Mouse (Mus musculus) olfactory bulb, adult 2 months (tissue): ENCODE results near the gene Cramp1l. TPM values are rescaled to one million over a fixed set of nuclear protein-coding genes. Genes with fewer than 3 reads are reported as not detected.

Source experiments
- H3K27ac ChIP-seq: fragments of 200-500 bp; 2 replicates; pipeline ENCODE4 v1.5.1; 2012; ENCODE audit warnings: low read depth, low read length; ENCODE audit not compliant: insufficient read depth
- H3K4me1 ChIP-seq: fragments of 200-500 bp; 2 replicates; pipeline ENCODE4 v1.6.1; 2012; ENCODE audit warnings: low read length; ENCODE audit not compliant: control insufficient read depth, insufficient read depth
- H3K4me3 ChIP-seq: fragments of 200-500 bp; 2 replicates; pipeline ENCODE4 v1.5.1; 2012; ENCODE audit warnings: mild to moderate bottlenecking, low read depth, low read length, moderate library complexity; ENCODE audit not compliant: insufficient read depth
- CTCF ChIP-seq: fragments of 200-500 bp; IDR thresholded peaks from 2 replicates; pipeline ENCODE4 v1.5.1; 2012; ENCODE audit warnings: low read depth, mild to moderate bottlenecking, low read length, moderate library complexity; ENCODE audit not compliant: insufficient read depth
- POLR2A ChIP-seq: fragments of 200-500 bp; IDR thresholded peaks from 2 replicates; pipeline ENCODE4 v1.6.1; 2012; ENCODE audit warnings: mild to moderate bottlenecking, low read depth, low read length, moderate library complexity; ENCODE audit not compliant: insufficient read depth
- WGBS: fragments of 180-500 bp; shearing (Covaris S2); methylation state at CpG from one replicate; pipeline ENCODE4 v1.1.7; 2018; 5-methylcytosine and 5-hydroxymethylcytosine counted together
- polyA plus RNA-seq: library from polyadenylated mRNA; stranded (reverse); fragments of >200 nt; gene quantifications from 2 replicates; pipeline ENCODE4 v1.2.4, GENCODE M21; 2012; ENCODE audit warnings: low replicate concordance; ENCODE audit not compliant: missing spikeins, insufficient read depth, insufficient read length

Cramp1l gene
- polyA plus RNA-seq: not detected in 2 replicates

DNA sequence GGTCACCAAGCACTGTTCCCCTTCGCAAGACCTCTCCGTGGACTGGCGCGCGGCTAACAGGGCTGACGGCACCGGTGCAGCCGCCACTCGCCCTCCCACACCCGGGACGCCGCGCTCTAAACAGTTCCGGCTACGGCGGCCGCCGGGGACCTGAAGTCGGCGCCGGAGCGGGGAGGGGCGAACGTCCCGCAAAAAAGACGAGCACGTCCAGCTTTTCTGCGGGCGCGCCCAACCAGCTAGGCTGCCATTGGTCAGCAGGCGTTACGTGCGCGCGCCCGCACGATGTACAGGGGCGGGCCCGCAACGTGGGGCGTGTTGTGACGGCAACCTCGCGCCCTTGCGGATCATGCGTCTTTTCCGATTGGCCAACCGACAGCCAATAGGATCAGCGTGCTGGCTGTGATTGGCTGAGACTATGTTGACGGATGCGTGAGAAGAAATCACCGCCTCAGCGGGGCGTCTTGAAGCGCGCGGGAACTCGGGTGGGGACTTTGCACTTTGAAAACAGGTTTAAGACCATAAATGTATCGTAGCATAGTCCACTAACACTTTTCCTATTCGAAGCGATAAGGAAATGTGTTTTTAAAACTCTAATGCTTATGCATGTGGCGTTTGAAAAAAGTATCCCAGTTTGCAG, at the start of gene Cramp1l, which contains the start of gene Ift140:
Gene Cramp1l (minus strand): TSS at position 134 of the 637 bp plus-strand sequence.
Gene Ift140 (plus strand): TSS at position 431 of the 637 bp plus-strand sequence.
- peak within 1 kb of the TSS; percentile 82 for H3K4me3 ChIP-seq
- WGBS: under 1% methylated on average over 62 of the region's 62 CpGs
- peak; percentile 63; the same call in 1 of the 2 replicates for TF ChIP-seq POLR2A
- TF ChIP-seq CTCF: no peak
- peak within 1 kb of the TSS; percentile 4; the same call in 1 of the 2 replicates for H3K27ac ChIP-seq
- H3K4me1 ChIP-seq: peaks cover 5% of the 10 kb centered on the region; the same call in 1 of the 2 replicates

DNA sequence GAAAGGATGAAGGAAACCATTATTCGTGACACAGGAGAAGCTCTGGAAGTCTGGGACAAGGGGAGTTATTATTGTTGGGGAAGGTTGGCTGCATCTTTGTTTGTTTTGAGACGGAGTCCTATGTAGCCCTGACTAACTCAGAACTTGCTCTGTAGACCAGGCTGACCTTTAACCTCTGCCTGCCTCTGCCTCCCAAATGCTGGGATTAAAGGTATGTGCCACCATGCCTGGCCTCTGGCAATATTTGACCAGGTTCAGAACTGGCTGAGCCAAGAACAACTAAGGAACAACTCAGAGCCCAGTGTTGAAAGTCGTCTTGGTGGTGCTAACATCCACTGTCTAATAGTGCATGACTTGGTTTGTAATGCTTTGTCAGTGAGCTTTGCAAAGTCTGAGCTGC, 49.6 kb upstream of the Cramp1l start:
- WGBS: 90% methylated on average over 3 of the region's 3 CpGs
- TF ChIP-seq CTCF (no peak), POLR2A (no peak)
- H3K27ac ChIP-seq: no peak overlapping the region
- no peak overlapping the region for H3K4me3 ChIP-seq
- no peaks in the 10 kb centered on the region for H3K4me1 ChIP-seq

DNA sequence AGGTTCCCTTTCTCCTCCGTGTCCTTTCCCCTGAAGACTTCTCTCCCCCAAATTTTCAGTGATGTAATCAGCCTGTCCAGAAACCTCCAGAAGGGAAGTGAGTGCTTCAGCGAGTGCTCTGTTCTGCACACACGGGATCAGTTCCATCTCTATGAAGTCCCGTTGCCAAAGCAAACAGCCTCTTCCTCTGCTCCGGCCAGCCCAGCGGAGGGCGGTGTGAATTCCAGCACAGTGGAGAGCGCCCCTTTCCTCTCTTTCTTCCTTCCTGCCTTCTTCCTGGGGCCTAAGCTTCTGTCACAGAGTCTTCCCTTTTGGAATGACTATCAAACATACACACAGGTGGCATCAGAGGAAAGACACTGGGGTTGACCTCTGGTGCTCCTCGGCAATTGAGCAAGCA, 48.8 kb upstream of the Cramp1l start:
- no peaks in the 10 kb centered on the region for H3K4me1 ChIP-seq
- no peak overlapping the region for H3K4me3 ChIP-seq
- TF ChIP-seq CTCF (no peak), POLR2A (no peak)
- WGBS: 82% methylated on average over 9 of the region's 9 CpGs
- H3K27ac ChIP-seq: no peak overlapping the region

DNA sequence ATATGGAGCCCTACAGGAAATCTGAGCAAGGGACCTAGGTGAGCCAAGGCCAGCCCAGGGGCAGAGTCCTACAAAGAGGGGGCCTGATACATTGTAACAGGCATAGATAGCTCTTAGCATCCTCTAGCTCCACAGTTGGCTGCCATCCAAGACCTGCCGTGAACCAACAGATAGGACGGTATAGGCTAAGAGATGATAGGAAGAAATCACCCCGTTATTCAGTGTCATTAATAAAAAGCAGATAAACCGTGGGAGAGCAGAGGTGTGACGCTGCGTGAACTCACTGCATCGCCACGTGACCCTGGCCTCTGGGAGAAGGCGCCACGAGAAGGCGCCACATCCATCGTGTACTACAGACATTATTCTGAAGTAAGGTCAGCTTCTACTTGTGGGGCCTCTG, 48.3 kb upstream of the Cramp1l start:
- WGBS: 70% methylated on average over 12 of the region's 12 CpGs
- TF ChIP-seq POLR2A (no peak), CTCF (no peak)
- H3K27ac ChIP-seq: no peak overlapping the region
- H3K4me3 ChIP-seq: no peak overlapping the region
- H3K4me1 ChIP-seq: no peaks in the 10 kb centered on the region

DNA sequence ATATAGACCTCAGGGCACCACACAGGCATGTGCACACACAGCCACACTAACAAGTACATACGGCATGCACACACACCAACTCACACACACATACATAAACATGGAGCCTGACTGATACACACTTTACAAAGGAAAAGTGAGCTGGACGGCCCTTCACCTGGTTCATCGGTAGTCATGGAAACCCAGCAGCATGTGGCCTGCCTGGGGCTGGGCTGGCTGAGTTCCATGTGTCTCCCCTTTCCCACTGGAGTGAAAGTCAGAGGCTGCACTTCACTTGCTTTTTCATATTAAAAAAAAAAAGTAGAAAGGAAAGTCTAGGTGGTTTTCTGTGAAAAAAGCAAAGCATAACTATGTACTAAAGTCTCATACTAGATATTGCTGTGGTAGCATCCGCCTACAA, 47.7 kb upstream of the Cramp1l start:
- TF ChIP-seq CTCF (no peak), POLR2A (no peak)
- Histone ChIP-seq H3K4me1 (no peaks in the 10 kb centered on the region), H3K27ac (no peak overlapping the region), H3K4me3 (no peak overlapping the region)
- 72% methylated on average over 4 of the region's 4 CpGs for WGBS

DNA sequence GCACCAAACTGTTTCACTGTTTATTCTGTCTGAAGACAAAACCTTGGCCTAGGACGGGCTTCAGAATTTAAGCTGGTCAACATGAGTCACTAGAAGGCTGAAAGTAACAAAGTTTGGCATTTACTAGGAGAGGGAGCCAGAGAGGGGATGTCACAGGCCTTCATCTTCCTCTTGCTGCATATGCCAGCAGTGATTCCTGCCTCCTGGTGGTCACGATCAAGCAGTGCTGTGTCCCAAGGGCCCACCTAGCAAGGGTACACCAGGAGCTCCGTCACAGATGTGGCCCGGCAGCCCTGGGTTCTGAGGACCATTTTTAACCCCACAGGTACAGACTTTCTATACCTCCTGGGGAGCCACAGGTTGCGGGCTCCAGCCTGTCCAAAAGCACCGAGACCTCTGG, 41.5 kb upstream of the Cramp1l start:
- Histone ChIP-seq H3K4me3 (no peak overlapping the region), H3K27ac (no peak overlapping the region), H3K4me1 (no peaks in the 10 kb centered on the region)
- TF ChIP-seq CTCF: no peak
- TF ChIP-seq POLR2A: no peak
- 91% methylated on average over 6 of the region's 6 CpGs for WGBS

DNA sequence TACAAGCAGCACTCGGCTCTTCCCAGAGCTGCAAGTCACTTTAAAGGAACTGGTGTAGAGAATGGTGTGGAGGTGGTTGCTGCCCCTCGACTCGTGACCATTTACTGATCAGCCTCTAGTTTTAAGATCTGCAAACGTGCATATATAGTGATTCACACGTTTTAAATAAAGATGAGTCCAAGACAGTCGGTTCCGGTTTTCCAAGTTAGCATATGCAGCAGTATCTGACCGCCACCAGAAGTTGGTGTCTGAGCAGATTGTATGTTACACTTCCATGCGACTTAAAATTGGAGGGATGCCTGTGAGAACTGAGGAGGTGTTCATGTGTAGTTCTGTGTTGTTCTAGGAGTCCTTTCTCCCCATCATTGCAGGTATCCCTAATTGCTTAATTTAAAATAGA, 37.7 kb upstream of the Cramp1l start:
- Histone ChIP-seq H3K4me1 (no peaks in the 10 kb centered on the region), H3K4me3 (no peak overlapping the region), H3K27ac (no peak overlapping the region)
- TF ChIP-seq POLR2A (no peak), CTCF (no peak)
- 84% methylated on average over 9 of the region's 9 CpGs for WGBS

DNA sequence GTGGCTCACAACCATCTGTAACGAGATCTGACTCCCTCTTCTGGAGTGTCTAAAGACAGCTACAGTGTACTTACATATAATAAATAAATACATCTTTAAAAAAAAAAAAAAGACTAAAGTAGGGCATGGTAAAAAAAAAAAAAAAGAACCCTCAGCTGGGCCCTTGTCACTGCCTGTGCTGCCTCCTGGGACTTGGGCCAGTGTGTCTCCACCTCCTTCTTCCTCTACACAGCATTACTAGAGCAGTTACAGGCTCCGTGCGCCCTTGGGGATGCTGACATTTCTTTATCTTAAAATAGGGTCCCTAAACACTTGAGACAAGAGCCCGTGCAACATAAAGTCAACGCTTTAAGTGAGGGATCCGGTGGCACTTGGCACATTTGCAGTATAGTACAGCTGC, 31.6 kb upstream of the Cramp1l start:
- TF ChIP-seq POLR2A (no peak), CTCF (no peak)
- WGBS: 73% methylated on average over 6 of the region's 6 CpGs

DNA sequence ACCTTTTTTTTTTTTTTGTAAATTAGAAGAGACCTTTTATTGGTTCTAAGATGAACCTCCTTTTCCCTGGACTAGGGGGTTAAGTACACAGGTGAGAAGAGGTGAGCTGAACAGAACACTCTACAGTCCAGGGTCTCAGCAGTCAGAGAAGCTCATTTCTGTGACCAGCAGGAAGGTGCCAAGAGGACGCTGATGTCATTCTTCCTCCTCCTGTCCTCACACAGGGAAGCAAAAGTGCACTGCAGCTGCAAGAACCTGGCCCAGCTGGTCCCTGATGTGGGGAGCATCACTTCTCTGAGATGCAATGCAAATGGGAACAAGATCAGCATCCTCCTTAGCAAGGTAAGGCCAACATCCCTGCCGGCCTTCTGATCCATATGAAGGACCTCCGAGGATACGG, 29.7 kb upstream of the Cramp1l start:
- H3K27ac ChIP-seq: no peak overlapping the region
- no peak overlapping the region for H3K4me3 ChIP-seq
- H3K4me1 ChIP-seq: no peaks in the 10 kb centered on the region
- 89% methylated on average over 4 of the region's 4 CpGs for whole genome bisulfite sequencing
- TF ChIP-seq POLR2A: no peak
- no peak for TF ChIP-seq CTCF

More for the DNA sequence above, 31.6 kb upstream of the Cramp1l start:
- Histone ChIP-seq H3K4me3 (no peak overlapping the region), H3K4me1 (no peaks in the 10 kb centered on the region), H3K27ac (no peak overlapping the region)
